Mouse (Mus musculus) limb, embryonic 12.5 days (tissue): ENCODE results near the gene Pde4d. TPM values are rescaled to one million over a fixed set of nuclear protein-coding genes. Genes with fewer than 3 reads are reported as not detected.

Experiments
- ATAC-seq: fragments of 200-750 bp; cut with Nextera tagmentation; 2 replicates; pipeline ENCODE4 v1.8.0; 2017; ENCODE audit warnings: low read depth, moderate TSS enrichment; ENCODE audit not compliant: insufficient number of reproducible peaks, insufficient read depth, low FRiP score, low TSS enrichment
- H3K27ac ChIP-seq: fragments of 300-500 bp; sonication (generic); 2 replicates; pipeline ENCODE4 v1.5.1; 2016; ENCODE audit warnings: mild to moderate bottlenecking, moderate library complexity
- H3K27me3 ChIP-seq: fragments of 300-500 bp; sonication (generic); 2 replicates; pipeline ENCODE4 v1.6.1; 2016; ENCODE audit warnings: mild to moderate bottlenecking, moderate library complexity
- H3K36me3 ChIP-seq: fragments of 300-500 bp; sonication (generic); 2 replicates; pipeline ENCODE4 v1.6.1; 2016; ENCODE audit warnings: mild to moderate bottlenecking, moderate library complexity
- H3K4me1 ChIP-seq: fragments of 300-500 bp; sonication (generic); replicated peaks from 2 replicates; pipeline ENCODE4 v1.6.1; 2016
- H3K4me2 ChIP-seq: fragments of 300-500 bp; sonication (generic); 2 replicates; pipeline ENCODE4 v1.6.1; 2016; ENCODE audit warnings: mild to moderate bottlenecking, moderate library complexity
- H3K4me3 ChIP-seq: fragments of 300-500 bp; sonication (generic); replicated peaks from 2 replicates; pipeline ENCODE4 v1.5.1; 2016; ENCODE audit warnings: mild to moderate bottlenecking
- H3K9ac ChIP-seq: fragments of 300-500 bp; sonication (generic); replicated peaks from 2 replicates; pipeline ENCODE4 v1.6.1; 2016; ENCODE audit warnings: mild to moderate bottlenecking, moderate library complexity
- H3K9me3 ChIP-seq: fragments of 300-500 bp; sonication (generic); 2 replicates; pipeline ENCODE4 v1.6.1; 2016; ENCODE audit warnings: mild to moderate bottlenecking, moderate library complexity
- WGBS: fragments of 180-500 bp; shearing (Covaris S2); methylation state at CpG from one replicate; pipeline ENCODE4 v1.1.7; 2016; 5-methylcytosine and 5-hydroxymethylcytosine counted together
- polyA plus RNA-seq: library from polyadenylated mRNA; unstranded; fragments of >200 nt; fragmentation: Nextera tagmentation; extraction: Ambion mirVana; gene quantifications from 2 replicates; pipeline ENCODE4 v1.2.1, GENCODE M21; 2016

Pde4d gene
- polyA plus RNA-seq, 1 experiment from 2014 or later: 23.7 TPM

DNA sequence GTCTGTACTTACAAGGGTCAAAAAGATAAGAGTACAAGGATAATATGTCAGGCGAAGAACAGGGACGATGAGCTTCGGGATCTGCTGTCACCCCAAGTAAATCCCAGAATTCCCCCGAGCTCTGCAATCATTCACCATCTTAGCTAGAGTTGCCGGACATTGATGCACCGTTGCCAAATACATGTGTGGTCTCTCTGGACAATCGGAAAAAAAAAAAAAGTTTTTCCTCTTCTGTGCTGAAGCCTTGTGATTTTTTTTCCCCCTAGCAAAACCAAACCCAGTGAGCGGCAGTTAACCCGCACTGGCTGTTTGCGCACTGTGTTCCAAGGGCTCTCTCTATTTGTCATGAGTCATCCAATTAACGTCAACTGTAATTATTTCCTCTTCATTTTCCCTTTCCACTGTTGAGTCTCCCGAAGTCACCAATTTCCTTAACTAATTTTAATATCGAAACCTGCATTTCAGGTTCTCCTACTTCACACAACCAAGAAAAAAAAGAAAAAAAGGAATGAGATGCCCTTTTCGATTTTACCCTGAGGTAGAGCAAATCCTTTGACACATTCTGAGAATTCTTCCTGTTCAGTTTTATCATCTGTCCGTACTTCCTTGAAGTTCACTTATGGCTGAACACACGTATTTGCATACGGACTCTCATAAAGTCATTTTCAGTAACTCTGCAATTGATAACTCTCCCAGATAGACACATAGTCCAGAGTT lies 780.0 kb downstream of the Pde4d start:
- H3K36me3 ChIP-seq: no peaks in the 10 kb centered on the region
- no peak overlapping the region for H3K9ac ChIP-seq
- peak overlapping the region; percentile 44 for H3K4me2 ChIP-seq
- H3K27me3 ChIP-seq: no peaks in the 10 kb centered on the region
- 52% methylated on average over 17 of the region's 17 CpGs for WGBS
- 0 out of 2 replicates have a peak overlapping the region, but pooled peaks have one; percentile 9 for H3K4me3 ChIP-seq
- no peak overlapping the region for H3K27ac ChIP-seq
- ATAC-seq: no peak
- H3K4me1 ChIP-seq: peaks cover 31% of the 10 kb centered on the region
- H3K9me3 ChIP-seq: no peaks in the 10 kb centered on the region

DNA sequence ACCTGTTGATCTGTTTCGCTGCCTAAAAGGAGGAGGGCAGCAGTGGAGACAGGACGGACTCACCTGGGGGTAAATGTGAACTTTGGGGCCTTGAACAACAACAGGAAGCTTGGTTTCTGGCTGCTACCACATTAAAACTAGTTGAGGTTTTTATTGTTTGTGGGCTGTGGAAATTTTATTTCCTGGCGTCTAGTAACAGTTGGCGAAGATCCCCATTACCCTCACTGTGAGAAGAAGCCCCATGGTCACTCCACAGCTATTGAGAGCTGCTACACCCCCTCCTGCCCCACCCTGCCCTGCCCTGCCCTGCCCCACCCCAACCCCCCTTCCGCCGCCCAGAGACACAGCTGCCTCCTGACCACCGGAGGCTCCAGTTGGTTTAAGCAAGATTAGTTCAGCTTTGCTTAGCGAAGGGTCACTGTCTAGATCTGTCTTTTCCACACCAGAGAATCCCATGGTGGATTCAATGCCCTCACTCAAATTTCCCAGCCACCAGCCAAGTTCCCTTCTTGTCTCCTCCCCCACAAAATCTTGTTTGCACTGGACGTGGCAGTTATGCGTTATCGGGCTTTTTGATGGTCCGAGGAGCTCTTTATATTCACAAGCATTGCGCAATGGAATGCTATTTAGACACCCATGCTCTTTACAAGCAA lies 780.7 kb downstream of the Pde4d start:
- Histone ChIP-seq H3K27ac (no peak overlapping the region), H3K9ac (no peak overlapping the region), H3K4me3 (no peak overlapping the region), H3K4me2 (peak overlapping the region; percentile 10; the same call in 1 of the 2 replicates), H3K27me3 (no peaks in the 10 kb centered on the region), H3K36me3 (no peaks in the 10 kb centered on the region), H3K9me3 (no peaks in the 10 kb centered on the region), H3K4me1 (peaks cover 31% of the 10 kb centered on the region)
- ATAC-seq: peak; percentile 39; the same call in 1 of the 2 replicates
- 49% methylated on average over 13 of the region's 13 CpGs for WGBS

DNA sequence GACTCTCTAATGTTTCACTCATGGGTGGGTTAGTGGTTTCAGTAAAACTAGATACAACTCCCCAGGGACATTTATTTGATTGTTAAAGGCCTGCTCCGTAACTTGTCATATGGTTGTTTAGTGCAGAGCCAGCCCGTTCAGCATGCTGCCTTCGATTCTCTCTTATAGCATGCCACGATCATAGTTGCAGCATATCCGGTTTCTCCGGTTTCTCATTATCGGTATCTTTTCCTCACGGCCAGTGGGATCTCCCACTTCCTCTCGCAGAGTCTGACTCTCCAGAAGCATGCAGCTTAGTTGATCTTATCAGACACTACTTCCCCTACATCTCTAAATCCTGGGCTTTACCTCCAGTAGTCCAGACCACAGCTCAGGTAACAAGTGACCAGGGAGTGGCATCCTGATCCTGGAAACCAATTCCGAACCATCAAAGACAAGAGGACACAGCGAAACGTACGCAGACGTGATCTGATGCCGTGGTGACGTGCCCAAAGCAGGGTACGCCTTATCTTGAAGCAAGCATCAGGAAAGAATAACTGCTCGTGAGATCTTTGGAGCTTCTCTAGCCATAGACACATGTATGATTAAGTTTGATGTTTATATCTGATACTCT lies 782.2 kb downstream of the Pde4d start:
- no peak overlapping the region for H3K4me3 ChIP-seq
- WGBS: 76% methylated on average over 18 of the region's 18 CpGs
- peaks cover 31% of the 10 kb centered on the region for H3K4me1 ChIP-seq
- no peak for ATAC-seq
- H3K27ac ChIP-seq: no peak overlapping the region
- H3K9me3 ChIP-seq: no peaks in the 10 kb centered on the region
- no peak overlapping the region for H3K4me2 ChIP-seq
- no peaks in the 10 kb centered on the region for H3K36me3 ChIP-seq
- no peak overlapping the region for H3K9ac ChIP-seq
- no peaks in the 10 kb centered on the region for H3K27me3 ChIP-seq

DNA sequence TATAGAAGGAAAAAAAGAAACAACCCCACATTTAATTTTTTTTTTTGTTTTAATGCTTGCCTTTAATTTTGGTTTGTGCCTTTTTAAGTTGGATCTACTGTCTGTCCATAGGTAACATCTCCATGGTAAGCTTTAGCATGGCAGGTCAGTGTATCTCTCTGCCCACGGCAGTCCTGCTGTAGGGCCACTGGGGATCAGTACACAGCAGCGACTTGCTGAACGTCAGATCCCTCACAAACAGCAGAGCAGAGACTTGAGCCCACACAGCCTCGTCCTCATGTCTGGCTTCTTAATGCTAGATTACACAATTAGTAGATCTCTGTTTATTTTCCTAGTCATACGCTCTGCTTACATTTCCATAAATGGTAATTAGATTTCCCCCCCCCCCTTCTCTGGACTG lies 782.8 kb downstream of the Pde4d start:
- no peak overlapping the region for H3K4me3 ChIP-seq
- 81% methylated on average over 5 of the region's 5 CpGs for WGBS

DNA sequence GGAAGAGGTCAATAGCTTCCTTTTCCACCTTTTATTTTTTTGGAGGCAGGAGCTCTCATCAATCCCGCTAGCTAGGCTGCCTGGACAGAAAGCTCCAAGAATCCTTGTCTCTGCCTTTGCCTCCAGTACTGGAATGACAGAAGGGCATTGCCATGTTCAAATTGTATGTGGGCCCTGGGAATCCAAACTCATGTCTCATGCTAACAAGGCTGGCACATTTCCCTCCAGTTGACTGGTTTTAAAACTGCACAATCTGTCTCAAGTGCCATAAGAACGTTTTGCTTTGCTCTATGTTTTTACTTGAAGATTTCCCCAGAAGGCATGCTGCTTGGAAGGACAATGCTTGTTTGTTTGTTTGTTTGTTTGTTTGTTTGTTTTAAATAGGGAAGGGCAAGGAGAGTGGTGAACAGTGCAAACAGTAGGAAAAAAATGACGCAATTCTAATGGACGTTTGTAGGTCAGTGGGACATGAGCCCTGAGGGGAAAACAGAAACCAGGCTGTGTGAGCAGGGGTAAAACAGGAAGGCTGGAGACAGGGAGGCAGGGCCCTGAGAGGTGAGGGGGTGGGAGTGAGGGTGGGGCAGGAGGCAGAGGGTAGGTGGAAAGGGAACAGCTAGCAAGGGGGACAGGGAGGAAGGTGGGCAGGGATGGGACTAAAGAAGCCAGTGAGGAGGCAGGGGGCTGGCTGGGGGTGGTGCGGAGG lies 784.3 kb downstream of the Pde4d start:
- no peak for ATAC-seq
- H3K4me1 ChIP-seq: peaks cover 31% of the 10 kb centered on the region
- whole genome bisulfite sequencing: 33% methylated on average over 5 of the region's 5 CpGs
- H3K4me2 ChIP-seq: peak overlapping the region; percentile 6; the same call in 1 of the 2 replicates
- no peak overlapping the region for H3K4me3 ChIP-seq
- no peaks in the 10 kb centered on the region for H3K27me3 ChIP-seq
- H3K9me3 ChIP-seq: no peaks in the 10 kb centered on the region
- H3K27ac ChIP-seq: no peak overlapping the region
- no peaks in the 10 kb centered on the region for H3K36me3 ChIP-seq
- H3K9ac ChIP-seq: no peak overlapping the region

More for the DNA sequence above, 782.8 kb downstream of the Pde4d start:
- H3K9me3 ChIP-seq: no peaks in the 10 kb centered on the region
- no peak for ATAC-seq
- H3K36me3 ChIP-seq: no peaks in the 10 kb centered on the region
- no peak overlapping the region for H3K9ac ChIP-seq
- peaks cover 31% of the 10 kb centered on the region for H3K4me1 ChIP-seq
- H3K4me2 ChIP-seq: no peak overlapping the region
- no peaks in the 10 kb centered on the region for H3K27me3 ChIP-seq
- no peak overlapping the region for H3K27ac ChIP-seq

DNA sequence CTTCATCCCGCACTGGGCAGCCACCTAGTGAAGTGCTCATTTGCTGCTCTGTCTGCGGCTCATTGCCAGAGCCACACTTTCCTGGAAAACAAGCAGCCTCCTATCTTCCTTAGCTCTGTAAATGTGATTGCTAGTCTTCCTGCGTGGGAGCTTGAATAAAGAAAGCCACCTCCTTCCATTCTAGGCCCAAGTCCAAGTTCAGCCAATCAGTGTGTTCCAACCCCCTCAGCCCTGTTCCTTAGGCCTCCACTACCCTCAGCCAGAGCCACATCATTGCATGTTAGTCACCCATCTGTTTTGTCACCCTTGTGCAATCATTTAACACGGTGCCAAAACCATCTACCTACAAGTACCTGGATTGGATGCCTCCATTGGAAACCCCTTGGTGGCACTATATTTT lies 786.3 kb downstream of the Pde4d start:
- Histone ChIP-seq H3K36me3 (no peaks in the 10 kb centered on the region), H3K4me1 (peaks cover 18% of the 10 kb centered on the region), H3K9me3 (no peaks in the 10 kb centered on the region), H3K27me3 (no peaks in the 10 kb centered on the region), H3K27ac (no peak overlapping the region), H3K4me2 (no peak overlapping the region), H3K4me3 (no peak overlapping the region), H3K9ac (no peak overlapping the region)
- WGBS: 79% methylated on average over 4 of the region's 4 CpGs
- no peak for ATAC-seq

DNA sequence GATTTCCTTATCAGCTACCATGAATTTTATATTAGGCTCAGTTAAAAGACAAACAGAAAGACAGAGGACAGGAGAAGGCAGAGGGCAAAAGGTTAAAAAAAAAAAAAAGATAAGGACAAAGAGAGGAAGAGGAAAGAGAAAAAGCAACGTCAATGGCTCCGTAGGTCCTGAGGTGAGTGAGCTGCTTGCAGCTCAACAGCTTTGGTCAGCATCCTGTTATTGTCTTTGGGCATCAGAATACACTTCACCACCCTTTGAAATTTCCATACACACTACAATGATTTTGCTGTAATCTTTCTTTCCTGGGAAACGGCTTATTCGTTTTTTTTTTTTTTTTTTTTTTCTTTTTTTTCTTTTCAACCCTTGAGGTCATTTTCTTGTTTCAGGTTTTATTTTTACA lies 788.9 kb downstream of the Pde4d start:
- Histone ChIP-seq H3K27ac (no peak overlapping the region), H3K27me3 (no peaks in the 10 kb centered on the region), H3K9me3 (no peaks in the 10 kb centered on the region), H3K4me2 (no peak overlapping the region), H3K4me3 (no peak overlapping the region), H3K9ac (no peak overlapping the region), H3K36me3 (no peaks in the 10 kb centered on the region), H3K4me1 (peaks cover 17% of the 10 kb centered on the region)
- WGBS: 64% methylated on average over 4 of the region's 4 CpGs
- ATAC-seq: no peak

DNA sequence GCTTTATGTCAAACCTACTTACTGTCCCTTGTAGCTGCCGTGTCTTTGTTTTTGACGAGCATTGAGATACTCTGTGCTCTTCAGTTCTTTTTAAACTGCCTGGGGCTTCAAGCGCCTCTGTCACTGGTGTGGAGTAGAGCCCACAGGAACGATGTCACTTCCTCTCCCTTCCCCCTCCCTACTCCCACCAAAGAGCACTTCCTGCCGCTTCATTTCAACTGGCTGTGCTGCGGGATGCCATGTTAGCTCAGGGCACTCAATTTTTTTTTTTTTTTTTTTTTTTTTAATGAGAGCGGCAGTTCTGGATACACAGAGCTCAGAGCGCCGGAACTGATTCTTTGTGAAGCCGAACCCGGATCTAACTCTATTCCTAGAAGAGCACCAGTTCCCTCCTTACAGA lies 789.5 kb downstream of the Pde4d start:
- Histone ChIP-seq H3K27me3 (no peaks in the 10 kb centered on the region), H3K36me3 (no peaks in the 10 kb centered on the region), H3K27ac (no peak overlapping the region), H3K4me2 (no peak overlapping the region), H3K4me1 (peaks cover 13% of the 10 kb centered on the region), H3K9me3 (no peaks in the 10 kb centered on the region), H3K4me3 (no peak overlapping the region), H3K9ac (no peak overlapping the region)
- ATAC-seq: 0 out of 2 replicates have a peak, but pooled peaks have one; percentile 54
- 69% methylated on average over 11 of the region's 11 CpGs for WGBS

DNA sequence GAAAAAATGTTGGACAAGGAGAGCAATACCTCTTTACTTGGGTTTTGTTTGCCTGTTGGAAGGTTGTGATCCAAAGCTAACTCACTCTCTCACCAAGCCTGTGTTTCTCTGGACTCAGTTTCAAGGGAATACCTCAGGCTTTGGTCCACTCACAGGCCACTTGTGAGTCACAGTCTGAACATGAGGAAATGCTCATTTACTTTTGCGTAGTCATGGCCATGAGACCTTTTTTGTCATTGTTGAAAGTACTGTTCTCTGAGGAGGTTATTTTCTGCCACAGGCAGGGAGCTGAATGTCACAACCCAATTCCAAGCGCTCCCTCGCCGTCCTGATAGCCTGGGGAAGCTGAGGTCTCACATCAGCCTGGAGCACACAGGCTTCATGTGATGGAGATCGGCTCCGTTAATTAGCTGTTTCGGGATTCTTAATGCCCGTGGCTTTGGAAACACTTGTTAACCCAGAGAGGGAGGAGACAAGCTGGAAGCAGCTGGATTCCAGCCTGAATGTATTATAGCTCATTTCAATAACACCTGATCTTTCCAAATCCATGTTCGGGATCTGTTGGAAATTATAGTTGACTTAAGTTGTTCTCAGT lies 792.8 kb downstream of the Pde4d start:
- Histone ChIP-seq H3K36me3 (no peaks in the 10 kb centered on the region), H3K4me3 (no peak overlapping the region), H3K27ac (peak overlapping the region; percentile 31; the same call in 1 of the 2 replicates), H3K4me2 (0 out of 2 replicates have a peak overlapping the region, but pooled peaks have one; percentile 3), H3K9ac (no peak overlapping the region), H3K9me3 (no peaks in the 10 kb centered on the region), H3K4me1 (peaks cover 11% of the 10 kb centered on the region; the same call in 1 of the 2 replicates), H3K27me3 (no peaks in the 10 kb centered on the region)
- no peak for ATAC-seq
- 50% methylated on average over 9 of the region's 9 CpGs for WGBS

DNA sequence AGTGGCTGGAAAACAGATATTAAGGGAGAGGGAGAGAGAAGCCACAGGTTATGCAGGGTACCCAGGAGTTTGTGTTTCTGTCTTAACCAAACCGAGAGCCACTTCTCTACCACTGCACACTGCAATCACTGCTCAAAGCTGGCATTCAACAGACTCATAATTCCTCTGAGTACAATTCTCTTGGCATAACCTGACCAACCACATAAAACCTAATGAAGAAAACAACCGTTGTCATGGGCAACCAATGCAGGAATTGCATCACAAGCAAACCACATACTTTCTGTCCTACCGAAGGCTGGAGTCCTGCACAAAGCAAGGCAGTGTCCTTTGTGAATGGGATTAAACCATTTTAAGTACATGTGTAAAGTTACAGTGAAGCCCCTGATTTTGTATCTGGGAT lies 793.4 kb downstream of the Pde4d start:
- Histone ChIP-seq H3K9me3 (no peaks in the 10 kb centered on the region), H3K27ac (0 out of 2 replicates have a peak overlapping the region, but pooled peaks have one; percentile 31), H3K36me3 (no peaks in the 10 kb centered on the region), H3K4me2 (0 out of 2 replicates have a peak overlapping the region, but pooled peaks have one; percentile 3), H3K27me3 (no peaks in the 10 kb centered on the region), H3K9ac (no peak overlapping the region), H3K4me1 (peaks cover 11% of the 10 kb centered on the region; the same call in 1 of the 2 replicates), H3K4me3 (no peak overlapping the region)
- WGBS: 58% methylated on average over 3 of the region's 3 CpGs
- ATAC-seq: peak; percentile 11; the same call in 1 of the 2 replicates
